Mouse (Mus musculus) erythroblast, embryonic 14.5 days (primary cell): ENCODE measurements around the gene Hectd4.

Source experiments
- GATA1 ChIP-seq: IDR thresholded peaks from 2 replicates; pipeline ENCODE4 v1.6.1; 2012; ENCODE audit warnings: low read length, inconsistent platforms, mixed read lengths
- TAL1 ChIP-seq: IDR thresholded peaks from 3 replicates; pipeline ENCODE4 v1.6.1; 2012; ENCODE audit warnings: low read length, inconsistent platforms, mixed read lengths

- TF ChIP-seq GATA1 (no peak), TAL1 (no peak)
These were observed 114.0 kb downstream of the Hectd4 start for GRCm38 (mm10) chr5:121333976-121334375.
